In the genomic region with DNA sequence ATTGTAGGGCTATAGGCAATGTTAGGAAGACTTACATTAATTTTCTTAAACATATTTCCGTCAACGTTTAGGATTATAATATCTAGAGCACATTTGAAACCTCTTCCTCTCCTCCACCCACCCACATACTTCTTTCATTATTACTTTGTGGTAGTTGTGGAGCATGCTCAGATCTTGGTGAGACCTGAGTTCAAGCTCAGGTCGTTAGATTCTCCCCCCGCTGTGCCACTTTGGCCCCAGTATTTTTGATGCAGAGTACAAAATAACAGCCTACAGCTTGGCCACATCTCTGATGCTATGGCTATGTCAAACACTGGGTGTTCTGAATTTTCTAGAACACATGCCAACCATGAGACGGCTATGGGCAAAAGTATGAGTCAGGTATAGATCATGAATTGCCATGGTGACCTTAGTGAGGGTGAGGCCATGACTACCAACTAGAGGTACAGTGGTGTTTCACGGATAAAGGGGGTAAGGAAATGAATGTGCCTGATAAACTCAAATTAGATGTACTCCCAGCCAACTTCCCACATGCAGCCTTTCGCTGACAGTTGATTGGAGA, we compare ENCODE assay signal across 23 mouse cellular contexts.
DNase-seq lines count a peak whose midpoint lies in the region; ATAC-seq and TF ChIP-seq lines count a peak whose summit lies in the region.
"Had no signal": no experiment of that assay in that cellular context is flagged by ENCODE, and none has a peak within 500 bp of the region (broad histone marks: within the 10 kb centered on the region; RNA-seq: fewer than 3 reads in every experiment).

No protein-coding gene starts in this region.

- TF ChIP-seq EP300 in CH12.LX (IDR thresholded peaks at IDR 0.05; ENCODE audit: low read length) = no peak

- no peak overlapping the region for H3K4me2 ChIP-seq in CH12.LX (ENCODE audit: insufficient read depth, low read depth, poor library complexity, severe bottlenecking)
- H3K4me2 ChIP-seq: embryonic facial prominence, embryonic 15.5 days; forebrain, embryonic 15.5 days; heart, embryonic 13.5 days; hindbrain, embryonic 13.5 days had no signal

- no peak overlapping the region for H3K27ac ChIP-seq in CH12.LX (ENCODE audit: insufficient read depth, low read depth)
- H3K27ac ChIP-seq: embryonic facial prominence, embryonic 15.5 days; forebrain, embryonic 15.5 days; gastrocnemius, adult 2 months; hindbrain, embryonic 13.5 days; hindbrain, postnatal 0 days had no signal

- no peak overlapping the region for H3K4me3 ChIP-seq in CH12.LX (replicated peaks in 1 of 3; ENCODE audit: low read depth in 2 of 3, low read length in 2 of 3, poor library complexity in 1 of 3)
- H3K4me3 ChIP-seq: embryonic facial prominence, embryonic 15.5 days; erythroblast, embryonic 14.5 days; forebrain, embryonic 15.5 days; gastrocnemius, adult 2 months; heart, embryonic 13.5 days; hindbrain, embryonic 13.5 days had no signal

- peak; percentile 33; the same call in 1 of the 2 replicates for ATAC-seq in frontal cortex, adult (ENCODE audit: low TSS enrichment)
- ATAC-seq in inflammation-experienced regulatory T-cells, adult 6 months = peak; percentile 81
- ATAC-seq: forebrain, embryonic 15.5 days; hindbrain, postnatal 0 days; intestine, postnatal 0 days had no signal

- no peak for DNase-seq in frontal cortex, adult 2 months (ENCODE audit: extremely low spot score in 1 of 2, low spot score in 1 of 2)
- DNase-seq in CD4-positive helper T cell, adult 2 months (ENCODE audit: low read depth, low spot score) = peak; percentile 32
- DNase-seq in CH12.LX (ENCODE audit: extremely low read depth) = no peak
- DNase-seq in kidney, postnatal 10 days = no peak
- DNase-seq in spleen, adult 12 weeks (ENCODE audit: low spot score) = no peak
- DNase-seq: adrenal gland, postnatal 14 days; cerebellum, adult 18-20 months; cerebellum, adult 9-11 months; cerebellum, postnatal 36 days; gastrocnemius, adult 2 months; gastrocnemius, postnatal 25 days; heart, postnatal 4 days; kidney, adult 8-10 months had no signal

- H3K36me3 ChIP-seq in CH12.LX (replicated peaks in 1 of 2; ENCODE audit: control insufficient read depth in 1 of 2, insufficient read depth in 1 of 2, low read length in 1 of 2) = no peaks in the 10 kb centered on the region
- H3K36me3 ChIP-seq: embryonic facial prominence, embryonic 15.5 days; forebrain, embryonic 15.5 days; G1E; heart, embryonic 13.5 days; hindbrain, embryonic 13.5 days had no signal

- TF ChIP-seq RAD21 in CH12.LX (IDR thresholded peaks at IDR 0.05; ENCODE audit: low read depth, low read length) = no peak

- no peak for TF ChIP-seq POLR2A in CH12.LX (IDR thresholded peaks at IDR 0.05; ENCODE audit: low read depth, low read length)

- no peaks in the 10 kb centered on the region for H3K9me3 ChIP-seq in CH12.LX (replicated peaks; ENCODE audit: low read length)
- H3K9me3 ChIP-seq: embryonic facial prominence, embryonic 15.5 days; forebrain, embryonic 15.5 days; G1E; heart, embryonic 13.5 days; hindbrain, embryonic 13.5 days had no signal

- dilution Hi-C loops in CH12.LX (cut with MboI; ENCODE audit: extremely low pct_ligation_motif_present, extremely low pct_unique_long_range_greater_than_20kb, low sequenced_read_pairs) = loop anchor here (25.0 kb wide), 1 partner anchor 341 kb away; the partner anchor contains the start of genes Mttp and Trmt10a

- H3K9ac ChIP-seq in CH12.LX (ENCODE audit: insufficient read depth, low read depth) = no peak overlapping the region
- H3K9ac ChIP-seq: embryonic facial prominence, embryonic 15.5 days; forebrain, embryonic 15.5 days; heart, embryonic 13.5 days; hindbrain, embryonic 13.5 days had no signal

- no peaks in the 10 kb centered on the region for H3K79me2 ChIP-seq in CH12.LX (replicated peaks; ENCODE audit: control insufficient read depth, extremely low read depth, insufficient read depth, poor library complexity, severe bottlenecking)

- H3K4me1 ChIP-seq in CH12.LX (ENCODE audit: control insufficient read depth in 1 of 2, insufficient read depth in 2 of 2) = peaks cover 0 to 19% of the 10 kb centered on the region in 2 experiments; a peak in 3 of 4 replicates
- H3K4me1 ChIP-seq: embryonic facial prominence, embryonic 15.5 days; forebrain, embryonic 15.5 days; heart, embryonic 13.5 days; hindbrain, embryonic 13.5 days had no signal

- no peaks in the 10 kb centered on the region for H3K27me3 ChIP-seq in CH12.LX (replicated peaks)
- H3K27me3 ChIP-seq: embryonic facial prominence, embryonic 15.5 days; forebrain, embryonic 15.5 days; heart, embryonic 13.5 days; hindbrain, embryonic 13.5 days had no signal

- in situ Hi-C loops in CH12.LX (cut with MboI; ENCODE audit: low pct_ligation_motif_present, low pct_unique_long_range_greater_than_20kb, low sequenced_read_pairs) = loop anchor here (25.0 kb wide), 1 partner anchor 641 kb away; the partner anchor contains the start of gene Adh5

- TF ChIP-seq CTCF in CH12.LX (conservative IDR thresholded peaks at IDR 0.05 in 1 of 2, IDR thresholded peaks at IDR 0.05 in 1 of 2; ENCODE audit: low read depth in 2 of 2, low read length in 2 of 2) = no peak

TF ChIP-seq in CH12.LX, 34 proteins besides CTCF, POLR2A, EP300 and RAD21:
- TF ChIP-seq JUN (IDR thresholded peaks at IDR 0.05; ENCODE audit: insufficient read depth, low read depth, low read length) (no peak), UBTF (IDR thresholded peaks at IDR 0.05; ENCODE audit: low read depth, low read length) (no peak), NRF1 (IDR thresholded peaks at IDR 0.05; ENCODE audit: low read depth, low read length) (0 out of 2 replicates have a peak, but pooled peaks have one; percentile 15)
